Mouse (Mus musculus) CH12.LX (cell line): ENCODE data around the gene Btnl9. TPM values are rescaled to one million over a fixed set of nuclear protein-coding genes. Genes with fewer than 3 reads are reported as not detected.

Source experiments
- DNase-seq: peaks from one replicate; pipeline ENCODE4 v3.0.0-alpha.2; 2013; ENCODE audit errors: extremely low read depth
- H3K27ac ChIP-seq: 2 replicates; pipeline ENCODE4 v1.5.1; 2012; ENCODE audit warnings: low read depth, mild to moderate bottlenecking, control low read depth, moderate library complexity; ENCODE audit not compliant: insufficient read depth
- H3K27me3 ChIP-seq: replicated peaks from 2 replicates; pipeline ENCODE3; 2012; ENCODE audit warnings: inconsistent platforms
- H3K36me3 ChIP-seq, 2 experiments: replicated peaks in 1 of 2; 2 replicates each; pipeline versions ENCODE3 to v1.6.1; 2012; ENCODE audit warnings: inconsistent platforms in 1 of 2, low read length in 1 of 2, mild to moderate bottlenecking in 1 of 2, mixed read lengths in 1 of 2, moderate library complexity in 1 of 2; ENCODE audit not compliant: control insufficient read depth in 1 of 2, insufficient read depth in 1 of 2
- H3K4me1 ChIP-seq, 2 experiments: 2 replicates each; pipeline ENCODE4 v1.6.1; 2012; ENCODE audit warnings: inconsistent platforms in 1 of 2, moderate library complexity in 1 of 2; ENCODE audit not compliant: insufficient read depth in 2 of 2, control insufficient read depth in 1 of 2
- H3K4me2 ChIP-seq: 2 replicates; pipeline ENCODE4 v1.6.1; 2012; ENCODE audit warnings: low read depth, mild to moderate bottlenecking, control low read depth; ENCODE audit not compliant: poor library complexity, insufficient read depth, severe bottlenecking
- H3K4me3 ChIP-seq, 3 experiments: fragments of 150-350 bp in 1 of 3; sonication (generic) in 1 of 3; replicated peaks in 1 of 3; 2 replicates each; pipeline versions ENCODE3 to v1.5.1; 2011 to 2012; ENCODE audit warnings: low read depth in 2 of 3, low read length in 2 of 3, mild to moderate bottlenecking in 2 of 3, moderate library complexity in 2 of 3, control low read depth in 1 of 3, improper control_type of control experiment in 1 of 3, inconsistent platforms in 1 of 3, mixed read lengths in 1 of 3; ENCODE audit not compliant: poor library complexity in 1 of 3
- H3K79me2 ChIP-seq: replicated peaks from 2 replicates; pipeline ENCODE4 v1.6.1; 2012; ENCODE audit warnings: mild to moderate bottlenecking, moderate library complexity; ENCODE audit not compliant: control insufficient read depth, poor library complexity, insufficient read depth, severe bottlenecking; ENCODE audit errors: extremely low read depth
- H3K9ac ChIP-seq: 2 replicates; pipeline ENCODE4 v1.6.1; 2012; ENCODE audit warnings: low read depth, mild to moderate bottlenecking, control low read depth, moderate library complexity; ENCODE audit not compliant: insufficient read depth
- H3K9me3 ChIP-seq: replicated peaks from 2 replicates; pipeline ENCODE3; 2012; ENCODE audit warnings: low read length, inconsistent platforms, mixed read lengths
- BHLHE40 ChIP-seq: IDR thresholded peaks from 2 replicates; pipeline ENCODE4 v1.6.1; 2011; ENCODE audit warnings: mild to moderate bottlenecking, low read depth, low read length, improper control_type of control experiment
- CHD1 ChIP-seq: IDR thresholded peaks from 2 replicates; pipeline ENCODE4 v1.6.1; 2012; ENCODE audit warnings: low read depth, low read length, improper control_type of control experiment, inconsistent platforms
- EP300 ChIP-seq: IDR thresholded peaks from 2 replicates; pipeline ENCODE4 v1.6.1; 2011; ENCODE audit warnings: low read length, improper control_type of control experiment
- JUN ChIP-seq: IDR thresholded peaks from 2 replicates; pipeline ENCODE4 v1.6.1; 2011; ENCODE audit warnings: low read depth, mild to moderate bottlenecking, low read length, improper control_type of control experiment, moderate library complexity; ENCODE audit not compliant: insufficient read depth
- MAFK ChIP-seq: IDR thresholded peaks from 2 replicates; pipeline ENCODE4 v1.6.1; 2011; ENCODE audit warnings: low read length, improper control_type of control experiment; ENCODE audit not compliant: insufficient replicate concordance
- MXI1 ChIP-seq: IDR thresholded peaks from 2 replicates; pipeline ENCODE4 v1.6.1; 2011; ENCODE audit warnings: mild to moderate bottlenecking, low read depth, low read length, improper control_type of control experiment
- NRF1 ChIP-seq: IDR thresholded peaks from 2 replicates; pipeline ENCODE4 v1.6.1; 2014; ENCODE audit warnings: low read depth, mild to moderate bottlenecking, inconsistent platforms, low read length, improper control_type of control experiment, moderate library complexity
- TCF12 ChIP-seq: IDR thresholded peaks from 2 replicates; pipeline ENCODE4 v1.6.1; 2014; ENCODE audit warnings: low read depth, mild to moderate bottlenecking, inconsistent platforms, low read length, improper control_type of control experiment
- USF1 ChIP-seq: IDR thresholded peaks from 2 replicates; pipeline ENCODE4 v1.6.1; 2014; ENCODE audit warnings: low read depth, mild to moderate bottlenecking, inconsistent platforms, low read length, improper control_type of control experiment
- ZMIZ1 ChIP-seq: IDR thresholded peaks from 2 replicates; pipeline ENCODE4 v1.6.1; 2012; ENCODE audit warnings: low read depth, mild to moderate bottlenecking, inconsistent platforms, low read length, improper control_type of control experiment
- ZNF384 ChIP-seq: IDR thresholded peaks from 2 replicates; pipeline ENCODE4 v1.6.1; 2012; ENCODE audit warnings: low read depth, low read length, improper control_type of control experiment, inconsistent platforms
- dilution Hi-C: fragments of 300-500 bp; cut with MboI; formaldehyde crosslinking; loops from 2 replicates; pipeline ENCODE4 v1.14.3; 2020; ENCODE audit warnings: low sequenced_read_pairs; ENCODE audit not compliant: extremely low pct_unique_long_range_greater_than_20kb, extremely low pct_ligation_motif_present
- in situ Hi-C: fragments of 300-500 bp; cut with MboI; formaldehyde crosslinking; loops from 3 replicates; pipeline ENCODE4 v1.14.3; 2019; ENCODE audit warnings: low sequenced_read_pairs, low pct_ligation_motif_present, low pct_unique_long_range_greater_than_20kb, mixed read lengths
- polyA plus RNA-seq: library from polyadenylated mRNA; unstranded; fragments of >175 nt; gene quantifications from 2 replicates; pipeline ENCODE4 v1.2.1, GENCODE M21; 2012; ENCODE audit warnings: low read depth; ENCODE audit not compliant: insufficient read length
- total RNA-seq, 2 experiments: library from RNA; depleted of rRNA; stranded (reverse); fragments of 300-350 nt in 1 of 2; fragments of >200 nt in 1 of 2; gene quantifications; 2 replicates each; pipeline ENCODE4 v1.2.3; 2012 to 2014

Btnl9 gene
- total and polyA plus RNA-seq, 3 experiments = 0.20 to 0.34 TPM; not detected in 1

GRCm38 (mm10) chr11:49156821-49157814 is 29.8 kb downstream of the Btnl9 start:
- Histone ChIP-seq H3K9me3 (no peaks in the 10 kb centered on the region), H3K36me3 (no peaks in the 10 kb centered on the region), H3K79me2 (no peaks in the 10 kb centered on the region), H3K9ac (no peak overlapping the region), H3K4me2 (no peak overlapping the region), H3K4me1 (peaks cover 0 to 10% of the 10 kb centered on the region in 2 experiments; a peak in 2 of 4 replicates), H3K27ac (no peak overlapping the region), H3K27me3 (no peaks in the 10 kb centered on the region), H3K4me3 (no peak overlapping the region)
- in situ Hi-C loops = no loop called here
- no peak for DNase-seq
- TF ChIP-seq TCF12 (no peak), NRF1 (no peak), ZNF384 (no peak)
- dilution Hi-C loops = no loop called here

DNA sequence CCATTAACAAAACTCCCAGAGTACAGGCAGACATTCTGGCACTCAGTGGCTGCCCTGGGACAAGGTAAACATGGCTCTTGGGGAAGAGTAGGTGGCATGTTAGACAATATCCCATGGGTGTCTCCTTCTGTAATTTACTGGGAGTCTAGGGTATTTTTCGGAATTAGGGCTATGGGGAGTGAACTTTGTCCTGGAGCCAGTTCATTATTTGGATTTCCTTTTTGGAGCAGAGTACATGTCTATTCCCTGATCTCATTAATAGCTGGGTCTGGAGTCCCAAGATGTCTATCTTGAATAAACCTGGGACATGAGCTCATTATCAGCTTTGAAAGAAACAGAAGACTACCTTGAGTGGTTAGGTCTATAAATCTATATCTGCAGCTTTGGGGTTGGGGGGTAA is 32.9 kb downstream of the Btnl9 start, which contains the start of gene Olfr1394:
Gene Olfr1394, plus strand, starts transcription at position 301 of the 400 bp plus-strand sequence.
- peaks cover 0 to 10% of the 10 kb centered on the region in 2 experiments; a peak in 2 of 4 replicates for H3K4me1 ChIP-seq
- no peaks in the 10 kb centered on the region for H3K79me2 ChIP-seq
- in situ Hi-C loops = no loop called here
- no peaks in the 10 kb centered on the region for H3K27me3 ChIP-seq
- H3K27ac ChIP-seq = no peak within 1 kb of the TSS
- dilution Hi-C loops = no loop called here
- no peak for DNase-seq
- H3K9me3 ChIP-seq = no peaks in the 10 kb centered on the region
- no peak within 1 kb of the TSS for H3K9ac ChIP-seq
- H3K4me3 ChIP-seq = no peak within 1 kb of the TSS
- TF ChIP-seq MAFK (no peak), MXI1 (no peak), TCF12 (no peak), USF1 (no peak), ZMIZ1 (no peak), BHLHE40 (no peak), JUN (no peak), CHD1 (no peak)
- no peak within 1 kb of the TSS for H3K4me2 ChIP-seq
- no peaks in the 10 kb centered on the region for H3K36me3 ChIP-seq

DNA sequence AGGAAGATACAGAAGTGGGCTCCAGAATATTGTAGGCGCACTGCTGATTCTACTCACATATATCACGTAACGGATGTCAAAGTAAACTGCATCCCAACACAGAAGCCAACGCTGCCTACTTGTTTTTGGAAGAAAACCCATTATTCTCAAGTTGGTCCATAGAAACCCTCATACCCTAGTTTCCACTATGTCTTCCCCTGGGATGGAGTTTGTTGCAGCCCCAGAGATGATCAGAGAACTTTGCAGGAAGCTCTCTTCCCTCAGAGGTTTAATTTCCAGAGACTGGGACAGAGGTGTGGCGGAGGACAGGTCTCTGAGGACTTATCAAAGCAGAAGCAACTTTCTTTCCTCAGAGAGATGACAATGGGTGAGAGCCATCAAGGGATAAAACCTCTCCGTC is 45.0 kb downstream of the Btnl9 start, which contains the start of gene Olfr1395:
Gene Olfr1395, plus strand, starts transcription at position 301 of the 400 bp plus-strand sequence.
- dilution Hi-C loops = no loop called here
- in situ Hi-C loops = no loop called here
- TF ChIP-seq EP300 (no peak), NRF1 (no peak)

More for the DNA sequence above, 45.0 kb downstream of the Btnl9 start, which contains the start of gene Olfr1395:
- Histone ChIP-seq H3K9me3 (no peaks in the 10 kb centered on the region), H3K4me2 (no peak within 1 kb of the TSS), H3K4me1 (no peaks in the 10 kb centered on the region), H3K36me3 (no peaks in the 10 kb centered on the region), H3K4me3 (no peak within 1 kb of the TSS), H3K79me2 (no peaks in the 10 kb centered on the region), H3K27me3 (no peaks in the 10 kb centered on the region), H3K9ac (no peak within 1 kb of the TSS), H3K27ac (no peak within 1 kb of the TSS)
- no peak for DNase-seq
